Mouse (Mus musculus): ENCODE results near the gene Zfp948. TPM values are rescaled to one million over a fixed set of nuclear protein-coding genes. Genes with fewer than 3 reads are reported as not detected.

Gene Zfp948
- polyA plus RNA-seq, 1 experiment from 2014 or later = 14.7 TPM

Other genes with a start within 250 kb of the Zfp948 start
- 2.1 and 2.5 TPM in 2 replicates for gene Zfp677, start 183.3 kb upstream of the Zfp948 start, polyA plus RNA-seq (2014; fragmentation: Nextera tagmentation; extraction: Ambion mirVana)
- 3.4 and 4.0 TPM in 2 replicates for gene Zfp54, start 143.8 kb upstream of the Zfp948 start, polyA plus RNA-seq (2014; fragmentation: Nextera tagmentation; extraction: Ambion mirVana)
- 9.8 and 11.6 TPM in 2 replicates for gene Zfp51, start 116.6 kb upstream of the Zfp948 start, polyA plus RNA-seq (2014; fragmentation: Nextera tagmentation; extraction: Ambion mirVana)
- 5.3 and 5.5 TPM in 2 replicates for gene Zfp53, start 78.0 kb upstream of the Zfp948 start, polyA plus RNA-seq (2014; fragmentation: Nextera tagmentation; extraction: Ambion mirVana)
- 3.8 and 4.0 TPM in 2 replicates for gene Zfp52, start 31.5 kb upstream of the Zfp948 start, polyA plus RNA-seq (2014; fragmentation: Nextera tagmentation; extraction: Ambion mirVana)
- gene Zfp983, start 83.6 kb downstream of the Zfp948 start, polyA plus RNA-seq (2014; fragmentation: Nextera tagmentation; extraction: Ambion mirVana) = 2.7 and 4.1 TPM in 2 replicates
- gene Gm10226, start 124.9 kb downstream of the Zfp948 start, polyA plus RNA-seq (2014; fragmentation: Nextera tagmentation; extraction: Ambion mirVana) = 3.5 and 6.7 TPM in 2 replicates
- gene Zfp760, start 140.7 kb downstream of the Zfp948 start, polyA plus RNA-seq (2014; fragmentation: Nextera tagmentation; extraction: Ambion mirVana) = 7.0 and 7.1 TPM in 2 replicates
- gene Zfp229, start 163.8 kb downstream of the Zfp948 start, polyA plus RNA-seq (2014; fragmentation: Nextera tagmentation; extraction: Ambion mirVana) = 5.2 and 5.7 TPM in 2 replicates

Data from heart, embryonic 14.5 days (tissue).